Mouse (Mus musculus): ENCODE results near the gene Cmbl. TPM values are rescaled to one million over a fixed set of nuclear protein-coding genes. Genes with fewer than 3 reads are reported as not detected.

The Cmbl gene
- polyA plus RNA-seq, 1 experiment from 2014 or later: 5.4 TPM

- H3K9ac ChIP-seq (replicated peaks; ENCODE audit: low read length): no peak overlapping the region
- no peak overlapping the region for H3K4me2 ChIP-seq (ENCODE audit: low read length)
- no peak for ATAC-seq (ENCODE audit: low FRiP score, low TSS enrichment)
- H3K4me1 ChIP-seq (ENCODE audit: control insufficient read depth, insufficient read depth, low read length): peaks cover 16% of the 10 kb centered on the region
- H3K27ac ChIP-seq (replicated peaks; ENCODE audit: low read depth, low read length): no peak overlapping the region
- no peak for DNase-seq
- no peaks in the 10 kb centered on the region for H3K9me3 ChIP-seq (ENCODE audit: control insufficient read depth, low read length)
- H3K36me3 ChIP-seq (ENCODE audit: control insufficient read depth, insufficient read depth, low read length): peaks cover 71% of the 10 kb centered on the region
- 93% methylated on average over 7 of the region's 7 CpGs for WGBS
- H3K4me3 ChIP-seq (replicated peaks; ENCODE audit: low read depth, low read length): no peak overlapping the region
- no peaks in the 10 kb centered on the region for H3K27me3 ChIP-seq (ENCODE audit: control insufficient read depth, insufficient read depth, low read length)
Measured at GRCm38 (mm10) chr15:31595651-31596050, 30.5 kb downstream of the Cmbl start.

- peak overlapping the region; percentile 31; the same call in 1 of the 2 replicates for H3K9ac ChIP-seq (replicated peaks; ENCODE audit: low read length)
- 79% methylated on average over 4 of the region's 4 CpGs for WGBS
- peak overlapping the region; percentile 98 for H3K4me2 ChIP-seq (ENCODE audit: low read length)
- H3K27ac ChIP-seq (replicated peaks; ENCODE audit: low read depth, low read length): no peak overlapping the region
- peak overlapping the region; percentile 92 for H3K4me3 ChIP-seq (replicated peaks; ENCODE audit: low read depth, low read length)
- ATAC-seq (ENCODE audit: low FRiP score, low TSS enrichment) (no peak), DNase-seq (no peak)
- H3K36me3 ChIP-seq (ENCODE audit: control insufficient read depth, insufficient read depth, low read length): peaks cover 29% of the 10 kb centered on the region
- no peaks in the 10 kb centered on the region for H3K9me3 ChIP-seq (ENCODE audit: control insufficient read depth, low read length)
- H3K27me3 ChIP-seq (ENCODE audit: control insufficient read depth, insufficient read depth, low read length): no peaks in the 10 kb centered on the region
- H3K4me1 ChIP-seq (ENCODE audit: control insufficient read depth, insufficient read depth, low read length): peaks cover 23% of the 10 kb centered on the region
Measured at GRCm38 (mm10) chr15:31599834-31600233, 34.6 kb downstream of the Cmbl start.

- peak overlapping the region; percentile 98 for H3K4me2 ChIP-seq (ENCODE audit: low read length)
- H3K9me3 ChIP-seq (ENCODE audit: control insufficient read depth, low read length): no peaks in the 10 kb centered on the region
- ATAC-seq (ENCODE audit: low FRiP score, low TSS enrichment): peak; percentile 80
- peak overlapping the region; percentile 92 for H3K4me3 ChIP-seq (replicated peaks; ENCODE audit: low read depth, low read length)
- WGBS: under 1% methylated on average over 33 of the region's 33 CpGs
- no peaks in the 10 kb centered on the region for H3K27me3 ChIP-seq (ENCODE audit: control insufficient read depth, insufficient read depth, low read length)
- peaks cover 15% of the 10 kb centered on the region for H3K36me3 ChIP-seq (ENCODE audit: control insufficient read depth, insufficient read depth, low read length)
- no peak for DNase-seq
- H3K4me1 ChIP-seq (ENCODE audit: control insufficient read depth, insufficient read depth, low read length): peaks cover 23% of the 10 kb centered on the region
- H3K27ac ChIP-seq (replicated peaks; ENCODE audit: low read depth, low read length): peak overlapping the region; percentile 94
- H3K9ac ChIP-seq (replicated peaks; ENCODE audit: low read length): peak overlapping the region; percentile 86
Measured at GRCm38 (mm10) chr15:31601279-31601645, 36.1 kb downstream of the Cmbl start.

DNA sequence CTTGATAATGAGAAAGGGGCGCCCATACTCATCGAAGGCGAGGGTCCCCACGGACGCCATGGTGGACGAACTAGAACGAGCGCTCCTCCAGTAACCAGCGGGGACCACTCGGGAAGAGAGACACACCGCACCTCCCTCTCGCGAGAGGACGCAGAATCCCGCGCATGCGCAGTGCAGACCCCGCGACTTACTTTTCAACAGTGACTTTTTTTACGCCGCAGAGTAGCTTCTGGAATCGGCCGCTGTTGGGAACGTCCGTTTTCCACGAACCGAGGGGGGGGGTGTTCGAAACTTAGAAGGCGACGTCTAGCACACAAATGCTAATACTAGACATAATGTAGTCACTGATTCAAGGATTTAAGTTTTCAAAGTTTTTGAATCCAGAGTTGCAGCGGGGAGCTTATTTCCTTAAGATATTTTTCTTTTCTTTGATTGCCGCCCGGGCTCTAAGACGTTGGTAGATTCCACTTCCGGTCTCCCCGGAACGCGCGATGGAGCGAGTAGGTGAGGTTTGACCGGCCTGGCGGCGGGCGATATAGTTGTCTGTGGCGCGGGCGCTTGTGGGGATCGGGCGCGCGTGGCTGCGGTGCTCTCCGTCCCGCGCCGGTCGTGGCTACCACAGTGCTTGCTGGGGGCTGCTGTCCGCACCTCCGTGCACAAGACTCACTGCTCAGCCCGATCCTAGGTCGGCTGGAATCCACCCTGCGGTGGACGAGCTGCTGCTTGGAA is 36.6 kb downstream of the Cmbl start, which contains the start of the genes Cct5 and Fam173b:
Gene Cct5, minus strand, starts transcription at position 159 of the 729 bp plus-strand sequence.
Gene Fam173b, plus strand, starts transcription at position 207 of the 729 bp plus-strand sequence.
- H3K36me3 ChIP-seq (ENCODE audit: control insufficient read depth, insufficient read depth, low read length): peaks cover 9% of the 10 kb centered on the region
- peak within 1 kb of the TSS; percentile 92 for H3K4me3 ChIP-seq (replicated peaks; ENCODE audit: low read depth, low read length)
- WGBS: under 1% methylated on average over 63 of the region's 63 CpGs
- no peaks in the 10 kb centered on the region for H3K9me3 ChIP-seq (ENCODE audit: control insufficient read depth, low read length)
- peaks cover 23% of the 10 kb centered on the region for H3K4me1 ChIP-seq (ENCODE audit: control insufficient read depth, insufficient read depth, low read length)
- ATAC-seq (ENCODE audit: low FRiP score, low TSS enrichment) (peak; percentile 92), DNase-seq (peak; percentile 99)
- H3K4me2 ChIP-seq (ENCODE audit: low read length): peak within 1 kb of the TSS; percentile 98
- no peaks in the 10 kb centered on the region for H3K27me3 ChIP-seq (ENCODE audit: control insufficient read depth, insufficient read depth, low read length)
- H3K27ac ChIP-seq (replicated peaks; ENCODE audit: low read depth, low read length): peak within 1 kb of the TSS; percentile 94
- H3K9ac ChIP-seq (replicated peaks; ENCODE audit: low read length): peak within 1 kb of the TSS; percentile 86

- peaks cover 3% of the 10 kb centered on the region; the same call in 1 of the 2 replicates for H3K36me3 ChIP-seq (ENCODE audit: control insufficient read depth, insufficient read depth, low read length)
- peak; percentile 77 for ATAC-seq (ENCODE audit: low FRiP score, low TSS enrichment)
- WGBS: 5% methylated on average over 15 of the region's 15 CpGs
- H3K4me2 ChIP-seq (ENCODE audit: low read length): peak overlapping the region; percentile 65
- no peaks in the 10 kb centered on the region for H3K27me3 ChIP-seq (ENCODE audit: control insufficient read depth, insufficient read depth, low read length)
- peaks cover 23% of the 10 kb centered on the region for H3K4me1 ChIP-seq (ENCODE audit: control insufficient read depth, insufficient read depth, low read length)
- peak overlapping the region; percentile 92 for H3K4me3 ChIP-seq (replicated peaks; ENCODE audit: low read depth, low read length)
- peak overlapping the region; percentile 94 for H3K27ac ChIP-seq (replicated peaks; ENCODE audit: low read depth, low read length)
- peak; percentile 88 for DNase-seq
- H3K9me3 ChIP-seq (ENCODE audit: control insufficient read depth, low read length): no peaks in the 10 kb centered on the region
- H3K9ac ChIP-seq (replicated peaks; ENCODE audit: low read length): peak overlapping the region; percentile 71
Measured at GRCm38 (mm10) chr15:31602426-31602825, 37.2 kb downstream of the Cmbl start.

GRCm38 (mm10) chr15:31603113-31603512 is 37.9 kb downstream of the Cmbl start:
- peak overlapping the region; percentile 92; the same call in 1 of the 2 replicates for H3K4me3 ChIP-seq (replicated peaks; ENCODE audit: low read depth, low read length)
- peak overlapping the region; percentile 71 for H3K9ac ChIP-seq (replicated peaks; ENCODE audit: low read length)
- H3K4me2 ChIP-seq (ENCODE audit: low read length): peak overlapping the region; percentile 65
- DNase-seq (no peak), ATAC-seq (ENCODE audit: low FRiP score, low TSS enrichment) (no peak)
- WGBS: 90% methylated on average over 13 of the region's 13 CpGs
- no peaks in the 10 kb centered on the region for H3K36me3 ChIP-seq (ENCODE audit: control insufficient read depth, insufficient read depth, low read length)
- H3K27me3 ChIP-seq (ENCODE audit: control insufficient read depth, insufficient read depth, low read length): no peaks in the 10 kb centered on the region
- H3K9me3 ChIP-seq (ENCODE audit: control insufficient read depth, low read length): no peaks in the 10 kb centered on the region
- H3K4me1 ChIP-seq (ENCODE audit: control insufficient read depth, insufficient read depth, low read length): peaks cover 23% of the 10 kb centered on the region
- peak overlapping the region; percentile 94; the same call in 1 of the 2 replicates for H3K27ac ChIP-seq (replicated peaks; ENCODE audit: low read depth, low read length)

GRCm38 (mm10) chr15:31606821-31607220 is 41.6 kb downstream of the Cmbl start:
- Histone ChIP-seq H3K27ac (replicated peaks; ENCODE audit: low read depth, low read length) (no peak overlapping the region), H3K4me3 (replicated peaks; ENCODE audit: low read depth, low read length) (no peak overlapping the region), H3K9ac (replicated peaks; ENCODE audit: low read length) (no peak overlapping the region), H3K36me3 (ENCODE audit: control insufficient read depth, insufficient read depth, low read length) (0 out of 2 replicates have a peak, but pooled peaks cover 7% of the 10 kb centered on the region), H3K4me2 (ENCODE audit: low read length) (no peak overlapping the region), H3K9me3 (ENCODE audit: control insufficient read depth, low read length) (no peaks in the 10 kb centered on the region), H3K27me3 (ENCODE audit: control insufficient read depth, insufficient read depth, low read length) (no peaks in the 10 kb centered on the region), H3K4me1 (ENCODE audit: control insufficient read depth, insufficient read depth, low read length) (peaks cover 7% of the 10 kb centered on the region; the same call in 1 of the 2 replicates)
- DNase-seq: no peak
- 77% methylated on average over 6 of the region's 6 CpGs for whole genome bisulfite sequencing
- ATAC-seq (ENCODE audit: low FRiP score, low TSS enrichment): no peak

GRCm38 (mm10) chr15:31611027-31611426 is 45.8 kb downstream of the Cmbl start:
- H3K36me3 ChIP-seq (ENCODE audit: control insufficient read depth, insufficient read depth, low read length): peaks cover 17% of the 10 kb centered on the region; the same call in 1 of the 2 replicates
- H3K4me2 ChIP-seq (ENCODE audit: low read length): no peak overlapping the region
- DNase-seq (peak; percentile 71), ATAC-seq (ENCODE audit: low FRiP score, low TSS enrichment) (no peak; the same call in 1 of the 2 replicates)
- no peak overlapping the region for H3K4me3 ChIP-seq (replicated peaks; ENCODE audit: low read depth, low read length)
- no peaks in the 10 kb centered on the region for H3K27me3 ChIP-seq (ENCODE audit: control insufficient read depth, insufficient read depth, low read length)
- H3K9ac ChIP-seq (replicated peaks; ENCODE audit: low read length): no peak overlapping the region
- H3K4me1 ChIP-seq (ENCODE audit: control insufficient read depth, insufficient read depth, low read length): no peaks in the 10 kb centered on the region
- WGBS: 86% methylated on average over 3 of the region's 3 CpGs
- H3K9me3 ChIP-seq (ENCODE audit: control insufficient read depth, low read length): no peaks in the 10 kb centered on the region
- H3K27ac ChIP-seq (replicated peaks; ENCODE audit: low read depth, low read length): no peak overlapping the region

DNA sequence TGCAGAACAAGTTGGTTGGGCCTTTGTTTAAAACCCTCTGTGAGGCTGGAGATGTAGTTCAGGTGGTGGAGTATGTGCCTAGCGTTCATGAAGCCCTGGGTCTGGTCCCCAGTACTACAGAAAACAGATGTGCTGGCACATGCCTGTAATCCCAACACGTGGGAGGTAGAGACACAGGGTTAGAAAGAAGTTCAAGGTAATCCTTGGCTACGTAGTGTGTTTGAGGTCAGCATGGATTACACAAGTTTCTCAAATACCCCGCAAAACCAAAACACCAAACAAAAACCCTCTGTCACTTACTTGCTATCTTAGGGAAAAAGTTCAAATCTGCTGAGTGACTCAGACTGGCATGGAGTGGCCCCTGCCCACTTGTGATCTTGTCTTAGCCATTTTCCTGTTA is 46.8 kb downstream of the Cmbl start:
- peaks cover 21% of the 10 kb centered on the region for H3K36me3 ChIP-seq (ENCODE audit: control insufficient read depth, insufficient read depth, low read length)

More for the DNA sequence above, 46.8 kb downstream of the Cmbl start:
- no peak overlapping the region for H3K4me3 ChIP-seq (replicated peaks; ENCODE audit: low read depth, low read length)
- H3K9ac ChIP-seq (replicated peaks; ENCODE audit: low read length): no peak overlapping the region
- no peak overlapping the region for H3K27ac ChIP-seq (replicated peaks; ENCODE audit: low read depth, low read length)
- no peak for ATAC-seq (ENCODE audit: low FRiP score, low TSS enrichment)
- no peak overlapping the region for H3K4me2 ChIP-seq (ENCODE audit: low read length)
- H3K9me3 ChIP-seq (ENCODE audit: control insufficient read depth, low read length): no peaks in the 10 kb centered on the region
- no peaks in the 10 kb centered on the region for H3K4me1 ChIP-seq (ENCODE audit: control insufficient read depth, insufficient read depth, low read length)
- no peaks in the 10 kb centered on the region for H3K27me3 ChIP-seq (ENCODE audit: control insufficient read depth, insufficient read depth, low read length)
- WGBS: 92% methylated on average over 4 of the region's 4 CpGs
- DNase-seq: no peak

Data from midbrain, embryonic 14.5 days (tissue).